Mouse (Mus musculus) ES-Bruce4 (cell line): ENCODE results near the gene Ank2.

Experiments
- CTCF ChIP-seq: IDR thresholded peaks from one replicate; pipeline ENCODE4 v1.8.1; 2011; ENCODE audit warnings: low read depth, low read length
- POLR2A ChIP-seq: IDR thresholded peaks from one replicate; pipeline ENCODE4 v1.8.1; 2011; ENCODE audit warnings: low read length; ENCODE audit not compliant: insufficient read depth

DNA sequence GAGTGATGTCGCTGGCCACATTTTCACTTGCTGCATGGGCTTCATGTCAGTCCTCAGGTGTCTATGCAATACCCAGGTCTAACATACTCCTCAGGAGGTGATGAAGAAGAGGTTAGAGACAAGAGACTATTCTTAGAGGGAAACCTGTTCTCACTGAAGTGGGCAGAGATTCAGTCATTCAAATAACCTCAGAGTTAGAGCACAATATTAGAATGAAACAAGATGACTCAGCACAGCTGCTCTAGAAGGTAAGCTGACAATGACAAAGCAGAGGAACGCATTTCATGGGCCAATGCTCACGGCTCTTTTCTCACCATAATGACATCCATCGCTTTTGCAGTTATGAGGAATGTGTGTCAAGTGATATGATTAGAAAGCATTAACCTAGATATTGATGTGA is 475.2 kb downstream of the Ank2 start:
- no peak for TF ChIP-seq POLR2A
- no peak for TF ChIP-seq CTCF
